In genomic region chr7:89698186-89698585, GRCm38 (mm10) we compare ENCODE assay signal across 9 mouse cellular contexts.
DNase-seq lines count a peak whose midpoint lies in the region; ATAC-seq and TF ChIP-seq lines count a peak whose summit lies in the region.
"Had no signal": no experiment of that assay in that cellular context is flagged by ENCODE, and none has a peak within 500 bp of the region (broad histone marks: within the 10 kb centered on the region; RNA-seq: fewer than 3 reads in every experiment).

No protein-coding gene starts in this region.

- TF ChIP-seq CTCF in lung, embryonic 14.5 days (IDR thresholded peaks at IDR 0.05; ENCODE audit: low read depth) = peak; percentile 71

- no peaks in the 10 kb centered on the region for H3K27me3 ChIP-seq in midbrain, embryonic 10.5 days (ENCODE audit: low read depth, poor library complexity, severe bottlenecking)
- H3K27me3 ChIP-seq in midbrain, embryonic 15.5 days (replicated peaks) = no peaks in the 10 kb centered on the region
- H3K27me3 ChIP-seq in lung, embryonic 14.5 days (ENCODE audit: insufficient read depth, low read length) = no peaks in the 10 kb centered on the region
- no peaks in the 10 kb centered on the region for H3K27me3 ChIP-seq in heart, embryonic 11.5 days (ENCODE audit: control insufficient read depth, insufficient read depth, low read length)
- H3K27me3 ChIP-seq: hindbrain, embryonic 15.5 days had no signal

- H3K4me1 ChIP-seq in midbrain, embryonic 10.5 days = no peaks in the 10 kb centered on the region
- H3K4me1 ChIP-seq in midbrain, embryonic 15.5 days = no peaks in the 10 kb centered on the region
- H3K4me1 ChIP-seq in lung, embryonic 14.5 days (ENCODE audit: insufficient read depth) = no peaks in the 10 kb centered on the region
- 0 out of 2 replicates have a peak, but pooled peaks cover 5% of the 10 kb centered on the region for H3K4me1 ChIP-seq in heart, embryonic 11.5 days (ENCODE audit: control insufficient read depth, insufficient read depth, low read length)
- H3K4me1 ChIP-seq: hindbrain, embryonic 15.5 days had no signal

- no peaks in the 10 kb centered on the region for H3K36me3 ChIP-seq in midbrain, embryonic 10.5 days
- no peaks in the 10 kb centered on the region for H3K36me3 ChIP-seq in midbrain, embryonic 15.5 days (replicated peaks)
- no peaks in the 10 kb centered on the region for H3K36me3 ChIP-seq in lung, embryonic 14.5 days (ENCODE audit: insufficient read depth)
- no peaks in the 10 kb centered on the region for H3K36me3 ChIP-seq in heart, embryonic 11.5 days (ENCODE audit: control insufficient read depth, insufficient read depth, low read length)
- H3K36me3 ChIP-seq: hindbrain, embryonic 15.5 days had no signal

- H3K9me3 ChIP-seq in midbrain, embryonic 10.5 days (replicated peaks) = no peaks in the 10 kb centered on the region
- no peaks in the 10 kb centered on the region for H3K9me3 ChIP-seq in midbrain, embryonic 15.5 days
- H3K9me3 ChIP-seq in lung, embryonic 14.5 days (ENCODE audit: low read depth, low read length) = no peaks in the 10 kb centered on the region
- H3K9me3 ChIP-seq in heart, embryonic 11.5 days (replicated peaks; ENCODE audit: control insufficient read depth, low read length) = no peaks in the 10 kb centered on the region
- H3K9me3 ChIP-seq: hindbrain, embryonic 15.5 days had no signal

- no peak overlapping the region for H3K4me2 ChIP-seq in midbrain, embryonic 15.5 days
- no peak overlapping the region for H3K4me2 ChIP-seq in lung, embryonic 14.5 days
- no peak overlapping the region for H3K4me2 ChIP-seq in heart, embryonic 11.5 days
- H3K4me2 ChIP-seq: hindbrain, embryonic 15.5 days had no signal

- H3K4me3 ChIP-seq in midbrain, embryonic 10.5 days = no peak overlapping the region
- H3K4me3 ChIP-seq in midbrain, embryonic 15.5 days = no peak overlapping the region
- no peak overlapping the region for H3K4me3 ChIP-seq in lung, embryonic 14.5 days (ENCODE audit: low read depth, low read length)
- no peak overlapping the region for H3K4me3 ChIP-seq in heart, embryonic 11.5 days (ENCODE audit: low read depth, low read length)
- H3K4me3 ChIP-seq: hindbrain, embryonic 15.5 days had no signal

- DNase-seq in adrenal gland, adult 2 months = peak; percentile 36
- DNase-seq in adrenal gland, postnatal 25 days = no peak
- DNase-seq in midbrain, embryonic 10.5 days (ENCODE audit: low spot score) = peak; percentile 30
- DNase-seq in embryo, embryonic 10 days (ENCODE audit: low spot score) = peak; percentile 67
- DNase-seq in lung, embryonic 14.5 days = peak; percentile 72

- H3K27ac ChIP-seq in midbrain, embryonic 10.5 days (replicated peaks) = no peak overlapping the region
- no peak overlapping the region for H3K27ac ChIP-seq in midbrain, embryonic 15.5 days
- no peak overlapping the region for H3K27ac ChIP-seq in lung, embryonic 14.5 days (ENCODE audit: low read depth)
- no peak overlapping the region for H3K27ac ChIP-seq in heart, embryonic 11.5 days (ENCODE audit: low read depth, low read length)
- H3K27ac ChIP-seq: hindbrain, embryonic 15.5 days had no signal

- no peak overlapping the region for H3K9ac ChIP-seq in midbrain, embryonic 15.5 days
- no peak overlapping the region for H3K9ac ChIP-seq in lung, embryonic 14.5 days
- no peak overlapping the region for H3K9ac ChIP-seq in heart, embryonic 11.5 days (ENCODE audit: low read depth, low read length)
- H3K9ac ChIP-seq: hindbrain, embryonic 15.5 days had no signal

- ATAC-seq in midbrain, embryonic 15.5 days (replicated peaks) = no peak
- peak; percentile 31; the same call in 1 of the 2 replicates for ATAC-seq in lung, embryonic 14.5 days (ENCODE audit: insufficient read depth)
- ATAC-seq in inflammation-experienced regulatory T-cells, adult 6 months = no peak
- ATAC-seq in heart, embryonic 11.5 days (replicated peaks; ENCODE audit: insufficient number of reproducible peaks, low FRiP score, low TSS enrichment) = no peak
